Mouse (Mus musculus) myocyte (in vitro differentiated cells): ENCODE results near the gene Nudt2. TPM values are rescaled to one million over a fixed set of nuclear protein-coding genes. Genes with fewer than 3 reads are reported as not detected.

ENCODE experiments used
- H3K27me3 ChIP-seq: one replicate; pipeline ENCODE4 v1.6.1; 2011; ENCODE audit not compliant: control insufficient read depth, insufficient read depth, insufficient read length
- H3K36me3 ChIP-seq: one replicate; pipeline ENCODE4 v1.6.1; 2011; ENCODE audit not compliant: control insufficient read depth, insufficient read depth
- H3K4me2 ChIP-seq: one replicate; pipeline ENCODE4 v1.6.1; 2011; ENCODE audit warnings: low read depth, control low read depth
- H3K4me3 ChIP-seq: one replicate; pipeline ENCODE4 v1.5.1; 2011; ENCODE audit warnings: mild to moderate bottlenecking, control low read depth, moderate library complexity
- H3K79me2 ChIP-seq: one replicate; pipeline ENCODE4 v1.6.1; 2011; ENCODE audit not compliant: control insufficient read depth, insufficient read depth
- H3ac ChIP-seq: one replicate; pipeline ENCODE4 v1.6.1; 2011; ENCODE audit not compliant: control insufficient read depth, insufficient read length
- CEBPB ChIP-seq: IDR thresholded peaks from 2 replicates; pipeline ENCODE4 v1.6.1; 2011; ENCODE audit warnings: mild to moderate bottlenecking, moderate library complexity; ENCODE audit not compliant: poor library complexity, insufficient read depth, severe bottlenecking
- E2F4 ChIP-seq: IDR thresholded peaks from one replicate; pipeline ENCODE4 v1.6.1; 2011; ENCODE audit warnings: mild to moderate bottlenecking, control low read depth, moderate library complexity; ENCODE audit not compliant: insufficient read depth
- MAX ChIP-seq: IDR thresholded peaks from one replicate; pipeline ENCODE4 v1.6.1; 2011; ENCODE audit warnings: low read depth, mild to moderate bottlenecking, control low read depth
- MYOD1 ChIP-seq, 3 experiments: IDR thresholded peaks; one replicate each; pipeline ENCODE4 v1.6.1; 2011; ENCODE audit warnings: control low read depth in 2 of 3, low read depth in 2 of 3, mild to moderate bottlenecking in 2 of 3, moderate library complexity in 1 of 3; ENCODE audit not compliant: insufficient read length in 2 of 3, control insufficient read depth in 1 of 3
- MYOG ChIP-seq, 3 experiments: IDR thresholded peaks; one replicate each; pipeline ENCODE4 v1.6.1; 2011; ENCODE audit warnings: control low read depth in 2 of 3, low read depth in 2 of 3, mild to moderate bottlenecking in 2 of 3; ENCODE audit not compliant: insufficient read length in 2 of 3, control insufficient read depth in 1 of 3, insufficient read depth in 1 of 3
- POLR2A ChIP-seq: IDR thresholded peaks from one replicate; pipeline ENCODE4 v1.6.1; 2011; ENCODE audit warnings: low read depth, mild to moderate bottlenecking, control low read depth, moderate library complexity; ENCODE audit not compliant: insufficient read length
- POLR2AphosphoS2 ChIP-seq: IDR thresholded peaks from one replicate; pipeline ENCODE4 v1.6.1; 2011; ENCODE audit warnings: low read depth, control low read depth; ENCODE audit not compliant: insufficient read length
- REST ChIP-seq: IDR thresholded peaks from one replicate; pipeline ENCODE4 v1.6.1; 2011; ENCODE audit warnings: mild to moderate bottlenecking, control low read depth, moderate library complexity; ENCODE audit not compliant: insufficient read depth, insufficient read length
- SRF ChIP-seq: IDR thresholded peaks from one replicate; pipeline ENCODE4 v1.6.1; 2011; ENCODE audit warnings: low read depth; ENCODE audit not compliant: control insufficient read depth, insufficient read length
- TCF12 ChIP-seq: IDR thresholded peaks from one replicate; pipeline ENCODE4 v1.6.1; 2011; ENCODE audit warnings: mild to moderate bottlenecking, control low read depth; ENCODE audit not compliant: poor library complexity, insufficient read depth, severe bottlenecking
- TCF3 ChIP-seq: IDR thresholded peaks from one replicate; pipeline ENCODE4 v1.6.1; 2011; ENCODE audit warnings: low read depth, control low read depth; ENCODE audit not compliant: insufficient read length
- USF1 ChIP-seq: IDR thresholded peaks from one replicate; pipeline ENCODE4 v1.6.1; 2011; ENCODE audit warnings: low read depth, mild to moderate bottlenecking, control low read depth, moderate library complexity
- polyA plus RNA-seq: library from polyadenylated mRNA; unstranded; fragments of >200 nt; fragmentation: generic; extraction: Trizol; gene quantifications from one replicate; pipeline ENCODE4 v1.2.1, GENCODE M21; 2012; ENCODE audit warnings: missing spikeins

Nudt2 gene
- polyA plus RNA-seq, 1 experiment: 36.9 TPM

- peak overlapping the region; percentile 93 for H3K4me2 ChIP-seq
- H3K27me3 ChIP-seq: no peaks in the 10 kb centered on the region
- no peaks in the 10 kb centered on the region for H3K36me3 ChIP-seq
- no peaks in the 10 kb centered on the region for H3K79me2 ChIP-seq
- no peak overlapping the region for H3ac ChIP-seq
- TF ChIP-seq MYOD1 (IDR thresholded peaks at IDR 0.05; ENCODE audit: control insufficient read depth in 1 of 3, insufficient read length in 2 of 3, low read depth in 2 of 3) (peak; percentile 55 to 71 (median 71)), REST (no peak), MYOG (IDR thresholded peaks at IDR 0.05; ENCODE audit: control insufficient read depth in 1 of 3, insufficient read depth in 1 of 3, insufficient read length in 2 of 3, low read depth in 2 of 3) (peak in 1 of 3 experiments; percentile 65)
- peak overlapping the region; percentile 57 for H3K4me3 ChIP-seq
Observed at GRCm38 (mm10) chr4:41500787-41501186, 35.8 kb downstream of the Nudt2 start.

GRCm38 (mm10) chr4:41502171-41502940, 37.4 kb downstream of the Nudt2 start:
- Histone ChIP-seq H3ac (no peak overlapping the region), H3K36me3 (no peaks in the 10 kb centered on the region), H3K27me3 (no peaks in the 10 kb centered on the region), H3K4me2 (peak overlapping the region; percentile 93), H3K79me2 (no peaks in the 10 kb centered on the region), H3K4me3 (peak overlapping the region; percentile 57)
- TF ChIP-seq MYOD1 (IDR thresholded peaks at IDR 0.05; ENCODE audit: control insufficient read depth in 1 of 3, insufficient read length in 2 of 3, low read depth in 2 of 3) (peak in 2 of 3 experiments; percentile 29 to 41), MYOG (IDR thresholded peaks at IDR 0.05; ENCODE audit: control insufficient read depth in 1 of 3, insufficient read depth in 1 of 3, insufficient read length in 2 of 3, low read depth in 2 of 3) (no peak)

DNA sequence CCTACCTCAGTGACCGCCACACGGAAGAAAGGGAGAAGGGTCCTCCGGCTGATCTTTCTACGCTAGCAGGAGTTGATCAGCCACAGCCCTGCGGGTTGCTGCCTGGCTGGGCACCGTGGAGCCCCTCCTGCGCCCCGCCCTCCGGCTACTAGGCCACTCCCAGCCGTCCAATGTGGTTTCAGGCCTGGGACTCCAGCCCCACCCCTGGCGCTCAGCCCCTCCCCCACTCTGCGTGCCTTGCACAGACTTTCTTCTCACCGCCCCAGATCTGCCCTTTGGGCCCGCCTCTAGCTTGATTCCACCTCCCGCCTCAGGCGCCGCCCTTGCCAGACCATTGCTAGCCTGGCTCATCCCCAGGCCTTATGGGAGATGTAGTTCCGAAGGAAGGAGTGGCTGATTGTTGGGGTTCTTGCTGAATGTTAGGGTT, 38.0 kb downstream of the Nudt2 start, which contains the start of gene AI464131:
AI464131 (minus strand) TSS at position 91 of the 427 bp plus-strand sequence.
- H3K4me3 ChIP-seq: peak within 1 kb of the TSS; percentile 57
- H3K4me2 ChIP-seq: peak within 1 kb of the TSS; percentile 93
- H3ac ChIP-seq: no peak within 1 kb of the TSS
- H3K36me3 ChIP-seq: no peaks in the 10 kb centered on the region
- TF ChIP-seq POLR2AphosphoS2 (peak; percentile 69), POLR2A (peak; percentile 72), CEBPB (no peak)
- no peaks in the 10 kb centered on the region for H3K79me2 ChIP-seq
- H3K27me3 ChIP-seq: no peaks in the 10 kb centered on the region

- TF ChIP-seq TCF3 (no peak), MYOG (IDR thresholded peaks at IDR 0.05; ENCODE audit: control insufficient read depth in 1 of 3, insufficient read depth in 1 of 3, insufficient read length in 2 of 3, low read depth in 2 of 3) (no peak), CEBPB (no peak), E2F4 (no peak), MAX (no peak), TCF12 (no peak), SRF (no peak), REST (no peak)
- H3K79me2 ChIP-seq: no peaks in the 10 kb centered on the region
- no peaks in the 10 kb centered on the region for H3K36me3 ChIP-seq
- no peak overlapping the region for H3ac ChIP-seq
- H3K4me3 ChIP-seq: no peak overlapping the region
- H3K4me2 ChIP-seq: no peak overlapping the region
- H3K27me3 ChIP-seq: no peaks in the 10 kb centered on the region
Observed at GRCm38 (mm10) chr4:41504325-41504724, 39.4 kb downstream of the Nudt2 start.

GRCm38 (mm10) chr4:41505131-41505551, 40.2 kb downstream of the Nudt2 start:
- Histone ChIP-seq H3K36me3 (no peaks in the 10 kb centered on the region), H3K4me3 (no peak overlapping the region), H3ac (no peak overlapping the region), H3K79me2 (no peaks in the 10 kb centered on the region), H3K4me2 (no peak overlapping the region), H3K27me3 (no peaks in the 10 kb centered on the region)
- TF ChIP-seq E2F4: no peak
- no peak for TF ChIP-seq TCF3

- Histone ChIP-seq H3K4me3 (no peak overlapping the region), H3K79me2 (no peaks in the 10 kb centered on the region), H3K27me3 (peaks cover 7% of the 10 kb centered on the region), H3ac (no peak overlapping the region), H3K36me3 (no peaks in the 10 kb centered on the region), H3K4me2 (no peak overlapping the region)
- TF ChIP-seq MAX: no peak
- no peak for TF ChIP-seq E2F4
- no peak for TF ChIP-seq CEBPB
- no peak for TF ChIP-seq SRF
- TF ChIP-seq USF1: no peak
- TF ChIP-seq TCF12: no peak
- TF ChIP-seq MYOG (IDR thresholded peaks at IDR 0.05; ENCODE audit: control insufficient read depth in 1 of 3, insufficient read depth in 1 of 3, insufficient read length in 2 of 3, low read depth in 2 of 3): no peak
- no peak for TF ChIP-seq TCF3
- no peak for TF ChIP-seq MYOD1 (IDR thresholded peaks at IDR 0.05; ENCODE audit: control insufficient read depth in 1 of 3, insufficient read length in 2 of 3, low read depth in 2 of 3)
- no peak for TF ChIP-seq POLR2A
- no peak for TF ChIP-seq POLR2AphosphoS2
- TF ChIP-seq REST: no peak
Observed at GRCm38 (mm10) chr4:41506156-41506555, 41.2 kb downstream of the Nudt2 start.
